Mouse (Mus musculus) MN1 (cell line): ENCODE results near the gene Rbbp5.
"Not testable (repeated sequence)": the region's sequence is repeated elsewhere in the genome, so short reads cannot be mapped to it uniquely, and the experiment has no call there.

ENCODE experiments used
- DNase-seq: peaks from one replicate; pipeline ENCODE4 v3.0.0-alpha.2; 2016; ENCODE audit warnings: low spot score

The Rbbp5 gene

GRCm38 (mm10) chr1:132476928-132477691, at the start of gene Rbbp5:
Gene Rbbp5 (plus strand): TSS chr1:132477365.
- peak; percentile 93 for DNase-seq

- peak; percentile 88 for DNase-seq
Observed at GRCm38 (mm10) chr1:132430818-132431217, 46.3 kb upstream of the Rbbp5 start.

- DNase-seq, result peak; percentile 63
Observed at GRCm38 (mm10) chr1:132431716-132432115, 45.4 kb upstream of the Rbbp5 start.

GRCm38 (mm10) chr1:132433349-132433748, 43.8 kb upstream of the Rbbp5 start:
- peak; percentile 19 for DNase-seq

GRCm38 (mm10) chr1:132434032-132434431, 43.1 kb upstream of the Rbbp5 start:
- DNase-seq, result no peak

GRCm38 (mm10) chr1:132436320-132436958, 40.7 kb upstream of the Rbbp5 start:
- DNase-seq, result no peak

- no peak for DNase-seq
Observed at GRCm38 (mm10) chr1:132436960-132437359, 40.2 kb upstream of the Rbbp5 start.

- DNase-seq, result no peak
Observed at GRCm38 (mm10) chr1:132437389-132437788, 39.8 kb upstream of the Rbbp5 start.

- no peak for DNase-seq
Observed at GRCm38 (mm10) chr1:132440896-132441435, 36.2 kb upstream of the Rbbp5 start.

- no peak for DNase-seq
Observed at GRCm38 (mm10) chr1:132449742-132450141, 27.4 kb upstream of the Rbbp5 start.

GRCm38 (mm10) chr1:132464651-132465050, 12.5 kb upstream of the Rbbp5 start:
- no peak for DNase-seq

GRCm38 (mm10) chr1:132468926-132469325, 8.2 kb upstream of the Rbbp5 start:
- DNase-seq, result peak; percentile 43

- DNase-seq, result no peak
Observed at GRCm38 (mm10) chr1:132469519-132469918, 7.6 kb upstream of the Rbbp5 start.

- DNase-seq, result not testable (repeated sequence)
Observed at GRCm38 (mm10) chr1:132470031-132470430, 7.1 kb upstream of the Rbbp5 start.

GRCm38 (mm10) chr1:132471032-132471431, 6.1 kb upstream of the Rbbp5 start:
- no peak for DNase-seq

GRCm38 (mm10) chr1:132471499-132471898, 5.7 kb upstream of the Rbbp5 start:
- no peak for DNase-seq

GRCm38 (mm10) chr1:132472537-132472936, 4.6 kb upstream of the Rbbp5 start:
- no peak for DNase-seq

- no peak for DNase-seq
Observed at GRCm38 (mm10) chr1:132474496-132474895, 2.7 kb upstream of the Rbbp5 start.

GRCm38 (mm10) chr1:132476575-132476927, 614 bp upstream of the Rbbp5 start:
- DNase-seq, result no peak

- DNase-seq, result no peak
Observed at GRCm38 (mm10) chr1:132479438-132479837, 2.3 kb downstream of the Rbbp5 start.

GRCm38 (mm10) chr1:132481619-132482018, 4.5 kb downstream of the Rbbp5 start:
- DNase-seq, result peak; percentile 30

- DNase-seq, result no peak
Observed at GRCm38 (mm10) chr1:132483234-132483633, 6.1 kb downstream of the Rbbp5 start.

GRCm38 (mm10) chr1:132483759-132484158, 6.6 kb downstream of the Rbbp5 start:
- no peak for DNase-seq
